Mouse (Mus musculus): Measurements from ENCODE around the gene Tesc. TPM values are rescaled to one million over a fixed set of nuclear protein-coding genes. Genes with fewer than 3 reads are reported as not detected.

The Tesc gene
- polyA plus RNA-seq, 1 experiment, result 17.1 TPM

- no peak overlapping the region for H3K4me3 ChIP-seq (ENCODE audit: extremely low read depth, insufficient read depth, insufficient read length)
- no peak overlapping the region for H3K27ac ChIP-seq (ENCODE audit: insufficient read depth, low read length)
- peak in 1 of 2 experiments; percentile 53 for DNase-seq (ENCODE audit: low read depth in 1 of 2, low spot score in 2 of 2)
- peak; percentile 67; the same call in 1 of the 2 replicates for TF ChIP-seq CTCF (IDR thresholded peaks at IDR 0.05; ENCODE audit: extremely low read depth, insufficient read depth, insufficient read length, insufficient replicate concordance)
- TF ChIP-seq POLR2A (IDR thresholded peaks at IDR 0.05; ENCODE audit: low read depth, low read length), result no peak
- WGBS, result 70% methylated on average over 5 of the region's 5 CpGs
- no peaks in the 10 kb centered on the region for H3K27me3 ChIP-seq (ENCODE audit: control insufficient read depth, insufficient read depth, low read length)
- H3K4me1 ChIP-seq (ENCODE audit: control insufficient read depth, insufficient read depth, insufficient read length), result no peaks in the 10 kb centered on the region
- peaks cover 2% of the 10 kb centered on the region for H3K36me3 ChIP-seq (ENCODE audit: control insufficient read depth, insufficient read depth, low read length)
Measured at GRCm38 (mm10) chr5:118066828-118067227, 39.3 kb downstream of the Tesc start.

DNA sequence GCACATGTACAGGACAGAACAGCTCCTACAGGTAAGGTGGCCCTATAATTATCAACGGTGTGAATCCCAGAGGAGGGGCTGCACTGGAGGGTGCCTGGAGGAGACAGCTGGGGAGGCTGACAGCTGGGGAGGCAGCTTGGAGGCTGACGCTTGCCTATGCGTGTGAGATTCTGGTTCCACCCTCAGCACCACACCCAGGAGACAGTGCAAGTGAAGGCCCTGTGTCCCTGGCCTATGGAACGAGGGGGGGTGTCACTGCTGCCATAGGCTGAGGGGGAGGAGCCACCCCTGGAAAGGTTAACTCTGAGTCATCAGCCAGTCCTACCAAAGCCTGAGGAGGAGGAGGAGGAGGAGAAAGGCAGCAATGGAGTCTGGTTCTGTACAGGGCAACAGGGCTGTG lies 40.0 kb downstream of the Tesc start:
- no peak overlapping the region for H3K4me3 ChIP-seq (ENCODE audit: extremely low read depth, insufficient read depth, insufficient read length)

DNA sequence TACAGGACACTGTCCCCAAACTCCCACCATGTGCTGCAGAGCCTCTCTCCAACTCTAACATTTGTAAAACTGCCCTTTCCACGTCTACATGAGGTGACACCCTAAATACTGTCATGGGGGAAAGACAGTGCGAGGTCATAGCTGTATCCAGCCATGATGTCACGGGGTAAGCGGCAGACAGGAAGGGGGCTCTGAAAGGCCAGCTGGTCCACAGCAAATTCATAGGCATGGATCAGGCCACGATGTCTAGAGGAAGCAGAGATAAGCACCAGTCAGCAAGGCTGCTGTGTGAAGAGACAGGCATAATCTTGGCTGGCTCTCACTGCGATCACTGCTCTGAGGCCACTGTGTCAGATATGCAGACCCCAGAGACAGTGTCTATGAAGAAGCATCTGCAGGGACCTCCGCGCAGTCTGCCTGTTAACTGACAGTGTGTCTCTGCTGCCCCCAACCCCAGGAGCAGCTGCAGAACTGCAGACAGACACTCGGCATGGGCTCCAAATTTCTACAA lies 40.5 kb downstream of the Tesc start:
- peaks cover 2% of the 10 kb centered on the region for H3K36me3 ChIP-seq (ENCODE audit: control insufficient read depth, insufficient read depth, low read length)
- no peak overlapping the region for H3K4me3 ChIP-seq (ENCODE audit: extremely low read depth, insufficient read depth, insufficient read length)
- no peak for TF ChIP-seq POLR2A (IDR thresholded peaks at IDR 0.05; ENCODE audit: low read depth, low read length)
- no peak for TF ChIP-seq CTCF (IDR thresholded peaks at IDR 0.05; ENCODE audit: extremely low read depth, insufficient read depth, insufficient read length, insufficient replicate concordance)
- no peaks in the 10 kb centered on the region for H3K4me1 ChIP-seq (ENCODE audit: control insufficient read depth, insufficient read depth, insufficient read length)
- no peaks in the 10 kb centered on the region for H3K27me3 ChIP-seq (ENCODE audit: control insufficient read depth, insufficient read depth, low read length)
- no peak for DNase-seq (ENCODE audit: low read depth in 1 of 2, low spot score in 2 of 2)
- 92% methylated on average over 9 of the region's 9 CpGs for WGBS
- no peak overlapping the region for H3K27ac ChIP-seq (ENCODE audit: insufficient read depth, low read length)

More for the DNA sequence above, 40.0 kb downstream of the Tesc start:
- Histone ChIP-seq H3K4me1 (ENCODE audit: control insufficient read depth, insufficient read depth, insufficient read length) (no peaks in the 10 kb centered on the region), H3K27ac (ENCODE audit: insufficient read depth, low read length) (no peak overlapping the region), H3K27me3 (ENCODE audit: control insufficient read depth, insufficient read depth, low read length) (no peaks in the 10 kb centered on the region), H3K36me3 (ENCODE audit: control insufficient read depth, insufficient read depth, low read length) (peaks cover 2% of the 10 kb centered on the region)
- TF ChIP-seq CTCF (IDR thresholded peaks at IDR 0.05; ENCODE audit: extremely low read depth, insufficient read depth, insufficient read length, insufficient replicate concordance) (no peak), POLR2A (IDR thresholded peaks at IDR 0.05; ENCODE audit: low read depth, low read length) (no peak)
- 81% methylated on average over 4 of the region's 4 CpGs for WGBS
- no peak for DNase-seq (ENCODE audit: low read depth in 1 of 2, low spot score in 2 of 2)

DNA sequence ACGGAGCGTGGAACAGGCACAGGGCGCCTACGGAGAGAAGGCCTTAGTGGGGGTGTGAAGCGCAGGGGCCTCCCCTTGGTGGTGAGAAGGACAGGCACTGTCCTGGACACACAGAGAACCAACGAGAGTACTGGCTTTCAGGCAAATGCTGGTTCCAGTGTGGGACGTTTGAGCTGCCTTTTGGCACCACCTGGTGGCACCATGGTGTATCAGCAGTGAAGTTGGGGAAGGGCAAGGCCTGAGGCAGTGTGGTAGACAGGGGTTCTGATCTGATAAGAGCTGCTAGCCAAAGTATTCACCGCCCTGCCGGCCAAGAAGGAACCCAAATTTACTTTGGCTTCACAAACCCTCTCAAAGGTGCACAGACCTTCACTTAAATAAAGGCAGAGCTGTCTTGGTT lies 41.8 kb downstream of the Tesc start:
- Histone ChIP-seq H3K27ac (ENCODE audit: insufficient read depth, low read length) (no peak overlapping the region), H3K36me3 (ENCODE audit: control insufficient read depth, insufficient read depth, low read length) (peaks cover 2% of the 10 kb centered on the region), H3K4me3 (ENCODE audit: extremely low read depth, insufficient read depth, insufficient read length) (no peak overlapping the region)

GRCm38 (mm10) chr5:118071766-118072165 lies 44.2 kb downstream of the Tesc start:
- Histone ChIP-seq H3K27ac (ENCODE audit: insufficient read depth, low read length) (no peak overlapping the region), H3K4me3 (ENCODE audit: extremely low read depth, insufficient read depth, insufficient read length) (no peak overlapping the region), H3K27me3 (ENCODE audit: control insufficient read depth, insufficient read depth, low read length) (no peaks in the 10 kb centered on the region), H3K36me3 (ENCODE audit: control insufficient read depth, insufficient read depth, low read length) (peaks cover 8% of the 10 kb centered on the region), H3K4me1 (ENCODE audit: control insufficient read depth, insufficient read depth, insufficient read length) (no peaks in the 10 kb centered on the region)
- DNase-seq (ENCODE audit: low read depth in 1 of 2, low spot score in 2 of 2), result no peak
- TF ChIP-seq POLR2A (IDR thresholded peaks at IDR 0.05; ENCODE audit: low read depth, low read length), result no peak
- no peak for TF ChIP-seq CTCF (IDR thresholded peaks at IDR 0.05; ENCODE audit: extremely low read depth, insufficient read depth, insufficient read length, insufficient replicate concordance)
- WGBS, result 90% methylated on average over 5 of the region's 5 CpGs

More for the DNA sequence above, 41.8 kb downstream of the Tesc start:
- WGBS, result 39% methylated on average over 9 of the region's 9 CpGs
- Histone ChIP-seq H3K4me1 (ENCODE audit: control insufficient read depth, insufficient read depth, insufficient read length) (no peaks in the 10 kb centered on the region), H3K27me3 (ENCODE audit: control insufficient read depth, insufficient read depth, low read length) (no peaks in the 10 kb centered on the region)
- TF ChIP-seq POLR2A (IDR thresholded peaks at IDR 0.05; ENCODE audit: low read depth, low read length) (no peak), CTCF (IDR thresholded peaks at IDR 0.05; ENCODE audit: extremely low read depth, insufficient read depth, insufficient read length, insufficient replicate concordance) (peak; percentile 81; the same call in 1 of the 2 replicates)
- peak; percentile 32 to 52 for DNase-seq (ENCODE audit: low read depth in 1 of 2, low spot score in 2 of 2)

- TF ChIP-seq POLR2A (IDR thresholded peaks at IDR 0.05; ENCODE audit: low read depth, low read length), result no peak
- TF ChIP-seq CTCF (IDR thresholded peaks at IDR 0.05; ENCODE audit: extremely low read depth, insufficient read depth, insufficient read length, insufficient replicate concordance), result no peak
- Histone ChIP-seq H3K36me3 (ENCODE audit: control insufficient read depth, insufficient read depth, low read length) (peaks cover 16% of the 10 kb centered on the region), H3K4me1 (ENCODE audit: control insufficient read depth, insufficient read depth, insufficient read length) (no peaks in the 10 kb centered on the region), H3K27ac (ENCODE audit: insufficient read depth, low read length) (no peak overlapping the region), H3K27me3 (ENCODE audit: control insufficient read depth, insufficient read depth, low read length) (no peaks in the 10 kb centered on the region), H3K4me3 (ENCODE audit: extremely low read depth, insufficient read depth, insufficient read length) (no peak overlapping the region)
- DNase-seq (ENCODE audit: low read depth in 1 of 2, low spot score in 2 of 2), result no peak
- 95% methylated on average over 15 of the region's 15 CpGs for WGBS
Measured at GRCm38 (mm10) chr5:118073213-118073773, 45.8 kb downstream of the Tesc start.

Measured in spleen, adult 2 months (tissue).